Mouse (Mus musculus): ENCODE results near the gene Ddr1. TPM values are rescaled to one million over a fixed set of nuclear protein-coding genes. Genes with fewer than 3 reads are reported as not detected.

Gene Ddr1
- polyA plus RNA-seq, 1 experiment from 2014 or later, result 153 TPM

GRCm38 (mm10) chr17:35717080-35717479 is 12.7 kb upstream of the Ddr1 start:
- H3K27ac ChIP-seq, result no peak overlapping the region
- WGBS, result 87% methylated on average over 6 of the region's 6 CpGs
- no peak for ATAC-seq
- H3K4me2 ChIP-seq, result no peak overlapping the region
- peaks cover 23% of the 10 kb centered on the region for H3K4me1 ChIP-seq
- H3K9me3 ChIP-seq (replicated peaks), result no peaks in the 10 kb centered on the region
- H3K36me3 ChIP-seq (ENCODE audit: poor library complexity, severe bottlenecking), result no peaks in the 10 kb centered on the region
- no peak overlapping the region for H3K9ac ChIP-seq
- no peak overlapping the region for H3K4me3 ChIP-seq
- no peaks in the 10 kb centered on the region for H3K27me3 ChIP-seq

DNA sequence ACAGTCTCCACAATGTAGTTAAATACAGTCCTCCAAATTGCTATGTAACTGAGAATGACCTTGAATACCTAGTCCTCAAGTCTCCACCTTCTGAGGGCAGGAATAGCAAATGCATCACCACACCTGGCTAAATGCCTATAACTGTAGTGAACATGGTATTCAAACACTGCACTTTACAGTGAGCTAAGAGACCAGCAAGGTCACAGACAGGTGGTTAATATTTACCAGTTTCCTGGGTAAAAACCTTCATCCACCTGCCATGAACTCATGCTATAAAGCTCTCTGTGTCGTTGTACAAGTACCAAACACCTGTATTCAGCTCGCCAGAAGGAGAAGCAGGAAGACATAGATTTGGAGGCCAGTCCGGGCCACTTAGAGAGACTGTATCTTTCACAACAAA is 11.7 kb upstream of the Ddr1 start:
- WGBS, result 90% methylated on average over 3 of the region's 3 CpGs
- H3K4me2 ChIP-seq, result no peak overlapping the region
- no peaks in the 10 kb centered on the region for H3K9me3 ChIP-seq (replicated peaks)
- no peak overlapping the region for H3K9ac ChIP-seq
- ATAC-seq, result no peak
- no peaks in the 10 kb centered on the region for H3K36me3 ChIP-seq (ENCODE audit: poor library complexity, severe bottlenecking)
- H3K27ac ChIP-seq, result no peak overlapping the region
- no peaks in the 10 kb centered on the region for H3K27me3 ChIP-seq
- H3K4me3 ChIP-seq, result no peak overlapping the region
- peaks cover 33% of the 10 kb centered on the region for H3K4me1 ChIP-seq

DNA sequence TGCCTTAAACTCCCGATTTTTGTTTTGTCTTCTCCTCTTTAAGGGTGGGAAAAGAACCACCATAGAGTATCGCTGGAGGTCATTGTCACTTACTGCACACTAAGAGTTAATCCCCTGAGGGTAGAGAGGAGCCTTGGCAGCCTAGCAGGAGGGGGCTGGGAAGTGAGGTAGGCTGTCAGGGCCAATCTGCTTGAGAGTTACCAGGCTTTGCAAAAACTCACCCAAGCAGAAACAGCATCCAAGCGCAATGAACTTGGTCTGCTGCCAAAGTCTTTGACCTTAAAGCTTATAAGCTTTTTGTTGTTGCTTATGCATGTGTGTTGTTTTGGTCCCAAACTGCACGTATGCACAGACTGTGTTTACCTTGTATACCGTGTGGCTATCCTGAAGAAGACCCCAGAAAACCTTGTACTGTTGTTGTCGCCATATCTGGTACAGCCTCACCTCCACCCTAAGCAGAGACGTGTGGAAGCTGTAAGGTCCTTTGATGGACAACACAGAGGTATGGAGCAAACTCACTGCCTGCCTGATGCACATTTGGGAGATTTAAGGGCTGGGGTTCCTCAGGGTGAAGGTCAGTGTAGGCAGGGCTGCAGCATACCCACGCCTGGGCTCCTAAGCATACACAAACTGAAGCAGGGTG is 6.4 kb upstream of the Ddr1 start:
- H3K27me3 ChIP-seq, result no peaks in the 10 kb centered on the region
- H3K9me3 ChIP-seq (replicated peaks), result no peaks in the 10 kb centered on the region
- H3K4me3 ChIP-seq, result no peak overlapping the region
- no peaks in the 10 kb centered on the region for H3K36me3 ChIP-seq (ENCODE audit: poor library complexity, severe bottlenecking)
- peak overlapping the region; percentile 45 for H3K4me2 ChIP-seq
- WGBS, result 9% methylated on average over 8 of the region's 8 CpGs
- peak overlapping the region; percentile 34; the same call in 1 of the 2 replicates for H3K9ac ChIP-seq
- peak; percentile 92 for ATAC-seq
- peaks cover 35% of the 10 kb centered on the region for H3K4me1 ChIP-seq
- H3K27ac ChIP-seq, result peak overlapping the region; percentile 89

GRCm38 (mm10) chr17:35708611-35709010 is 4.2 kb upstream of the Ddr1 start:
- ATAC-seq, result no peak
- H3K4me1 ChIP-seq, result peaks cover 55% of the 10 kb centered on the region
- no peaks in the 10 kb centered on the region for H3K36me3 ChIP-seq (ENCODE audit: poor library complexity, severe bottlenecking)
- WGBS, result 79% methylated on average over 2 of the region's 2 CpGs
- no peaks in the 10 kb centered on the region for H3K9me3 ChIP-seq (replicated peaks)
- no peak overlapping the region for H3K9ac ChIP-seq
- H3K4me3 ChIP-seq, result no peak overlapping the region
- H3K27ac ChIP-seq, result no peak overlapping the region
- H3K4me2 ChIP-seq, result no peak overlapping the region
- H3K27me3 ChIP-seq, result no peaks in the 10 kb centered on the region

- no peaks in the 10 kb centered on the region for H3K9me3 ChIP-seq (replicated peaks)
- no peak overlapping the region for H3K27ac ChIP-seq
- ATAC-seq, result no peak
- H3K9ac ChIP-seq, result no peak overlapping the region
- H3K4me3 ChIP-seq, result no peak overlapping the region
- WGBS, result 58% methylated on average over 7 of the region's 7 CpGs
- no peaks in the 10 kb centered on the region for H3K36me3 ChIP-seq (ENCODE audit: poor library complexity, severe bottlenecking)
- no peaks in the 10 kb centered on the region for H3K27me3 ChIP-seq
- no peak overlapping the region for H3K4me2 ChIP-seq
- peaks cover 56% of the 10 kb centered on the region for H3K4me1 ChIP-seq
Observed at GRCm38 (mm10) chr17:35707929-35708328, 3.5 kb upstream of the Ddr1 start.

DNA sequence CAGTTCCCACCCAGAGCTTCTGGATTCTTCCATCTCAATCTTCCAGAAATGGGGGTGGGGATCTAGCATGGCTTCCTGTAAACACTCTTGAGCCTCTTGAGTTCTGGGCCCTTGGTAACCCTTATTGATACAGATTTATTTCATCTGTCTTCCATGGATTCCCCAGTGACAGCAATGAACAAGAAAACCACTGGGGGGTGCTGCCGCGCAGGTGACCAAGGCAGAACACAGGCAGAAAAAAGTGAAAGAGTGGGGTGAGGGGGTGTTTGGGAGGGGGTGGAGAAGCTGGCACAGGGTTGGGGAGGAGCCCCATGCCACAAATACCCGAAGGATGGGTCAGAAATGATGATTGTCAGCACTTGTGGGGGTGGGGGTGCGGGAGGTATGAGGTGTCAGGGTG is 1.4 kb upstream of the Ddr1 start:
- H3K27me3 ChIP-seq, result no peaks in the 10 kb centered on the region
- peak overlapping the region; percentile 99 for H3K27ac ChIP-seq
- H3K9me3 ChIP-seq (replicated peaks), result no peaks in the 10 kb centered on the region
- no peak overlapping the region for H3K4me3 ChIP-seq
- H3K36me3 ChIP-seq (ENCODE audit: poor library complexity, severe bottlenecking), result no peaks in the 10 kb centered on the region
- H3K9ac ChIP-seq, result no peak overlapping the region
- no peak overlapping the region for H3K4me2 ChIP-seq
- WGBS, result 22% methylated on average over 4 of the region's 4 CpGs
- ATAC-seq, result no peak
- H3K4me1 ChIP-seq, result peaks cover 56% of the 10 kb centered on the region

GRCm38 (mm10) chr17:35703751-35704271 is 610 bp downstream of the Ddr1 start:
- Histone ChIP-seq H3K9me3 (replicated peaks) (no peaks in the 10 kb centered on the region), H3K4me2 (peak overlapping the region; percentile 88), H3K27me3 (no peaks in the 10 kb centered on the region), H3K4me3 (peak overlapping the region; percentile 79), H3K36me3 (ENCODE audit: poor library complexity, severe bottlenecking) (no peaks in the 10 kb centered on the region; the same call in 1 of the 2 replicates), H3K4me1 (peaks cover 59% of the 10 kb centered on the region), H3K9ac (peak overlapping the region; percentile 93), H3K27ac (peak overlapping the region; percentile 99)
- under 1% methylated on average over 13 of the region's 14 CpGs for WGBS
- peak; percentile 70 for ATAC-seq

DNA sequence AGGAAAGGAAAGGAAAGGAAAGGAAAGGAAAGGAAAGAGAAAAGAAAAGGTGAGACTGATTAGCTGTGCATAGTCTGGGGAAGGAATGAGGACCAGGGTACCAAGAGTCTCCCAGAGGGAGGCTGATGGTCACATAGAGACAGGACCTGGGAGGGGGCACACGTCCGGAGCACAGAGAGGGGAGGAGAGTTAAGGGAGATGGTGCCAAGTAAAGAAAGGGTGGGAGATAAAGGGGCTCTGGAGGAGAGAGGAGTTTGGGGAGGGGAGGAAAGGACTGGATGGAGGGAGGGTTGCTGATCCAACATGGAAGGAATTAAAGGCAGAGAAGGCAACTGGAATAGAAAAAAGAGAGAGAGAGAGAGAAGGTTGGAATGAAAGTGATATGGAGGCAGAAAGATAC is 1.4 kb downstream of the Ddr1 start:
- peak overlapping the region; percentile 88 for H3K4me2 ChIP-seq
- H3K4me1 ChIP-seq, result peaks cover 65% of the 10 kb centered on the region
- ATAC-seq, result no peak
- peak overlapping the region; percentile 79 for H3K4me3 ChIP-seq
- peak overlapping the region; percentile 99 for H3K27ac ChIP-seq
- WGBS, result 0% methylated on average over 2 of the region's 2 CpGs
- no peaks in the 10 kb centered on the region; the same call in 1 of the 2 replicates for H3K36me3 ChIP-seq (ENCODE audit: poor library complexity, severe bottlenecking)
- peak overlapping the region; percentile 97 for H3K9ac ChIP-seq
- H3K27me3 ChIP-seq, result no peaks in the 10 kb centered on the region
- no peaks in the 10 kb centered on the region for H3K9me3 ChIP-seq (replicated peaks)

DNA sequence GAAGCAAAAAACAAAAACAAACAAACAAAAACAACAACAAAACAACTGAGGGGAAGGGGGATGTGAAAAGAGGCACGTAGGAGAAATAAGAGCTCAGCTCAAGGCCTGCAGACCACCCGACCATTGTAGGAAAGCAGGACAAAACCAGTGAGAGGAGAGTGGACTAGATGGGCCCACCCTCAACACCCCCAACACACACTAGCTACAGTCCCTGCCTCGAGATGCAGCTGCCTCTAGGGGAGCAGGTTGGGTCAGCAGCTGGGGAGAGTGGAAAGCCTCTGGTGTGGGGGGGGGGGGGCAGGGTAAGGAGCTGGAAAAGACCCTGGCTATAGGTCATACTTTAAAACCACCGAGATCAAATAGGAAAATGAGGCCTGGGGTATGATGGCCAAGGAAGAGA is 1.8 kb downstream of the Ddr1 start:
- Histone ChIP-seq H3K9ac (peak overlapping the region; percentile 97), H3K9me3 (replicated peaks) (no peaks in the 10 kb centered on the region), H3K4me1 (peaks cover 67% of the 10 kb centered on the region), H3K4me3 (peak overlapping the region; percentile 79), H3K36me3 (ENCODE audit: poor library complexity, severe bottlenecking) (no peaks in the 10 kb centered on the region; the same call in 1 of the 2 replicates), H3K27me3 (no peaks in the 10 kb centered on the region), H3K27ac (peak overlapping the region; percentile 99), H3K4me2 (peak overlapping the region; percentile 88)
- WGBS, result 2% methylated on average over 4 of the region's 4 CpGs
- ATAC-seq, result no peak

DNA sequence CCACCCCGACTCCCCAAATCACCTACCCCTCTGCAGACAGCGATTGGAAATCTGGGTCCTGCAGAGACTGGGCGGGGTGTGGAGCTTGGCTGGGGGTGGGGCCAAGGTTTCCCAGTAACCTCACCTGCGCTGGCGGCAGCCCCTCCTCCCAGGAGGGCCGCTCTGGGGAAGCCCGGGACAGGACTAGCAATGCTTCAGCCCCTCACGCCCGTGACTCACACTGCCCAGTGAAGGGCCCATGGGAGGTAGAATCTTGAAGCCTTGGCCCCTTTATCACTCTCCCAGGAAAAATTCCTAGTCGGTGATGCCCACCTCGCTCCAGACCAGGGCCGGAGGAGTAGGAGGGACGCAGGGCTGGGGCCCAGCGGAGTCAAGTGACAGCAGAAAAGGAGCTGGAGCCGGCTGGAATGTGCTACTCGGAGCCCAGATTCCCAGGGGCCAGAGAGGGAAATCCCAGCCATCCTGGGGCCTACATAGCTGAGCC is 2.4 kb downstream of the Ddr1 start:
- Histone ChIP-seq H3K9ac (peak overlapping the region; percentile 97), H3K27ac (peak overlapping the region; percentile 99), H3K4me3 (peak overlapping the region; percentile 79), H3K4me1 (peaks cover 73% of the 10 kb centered on the region), H3K36me3 (ENCODE audit: poor library complexity, severe bottlenecking) (no peaks in the 10 kb centered on the region; the same call in 1 of the 2 replicates), H3K27me3 (no peaks in the 10 kb centered on the region), H3K9me3 (replicated peaks) (no peaks in the 10 kb centered on the region), H3K4me2 (peak overlapping the region; percentile 88)
- no peak for ATAC-seq
- WGBS, result 1% methylated on average over 16 of the region's 16 CpGs

DNA sequence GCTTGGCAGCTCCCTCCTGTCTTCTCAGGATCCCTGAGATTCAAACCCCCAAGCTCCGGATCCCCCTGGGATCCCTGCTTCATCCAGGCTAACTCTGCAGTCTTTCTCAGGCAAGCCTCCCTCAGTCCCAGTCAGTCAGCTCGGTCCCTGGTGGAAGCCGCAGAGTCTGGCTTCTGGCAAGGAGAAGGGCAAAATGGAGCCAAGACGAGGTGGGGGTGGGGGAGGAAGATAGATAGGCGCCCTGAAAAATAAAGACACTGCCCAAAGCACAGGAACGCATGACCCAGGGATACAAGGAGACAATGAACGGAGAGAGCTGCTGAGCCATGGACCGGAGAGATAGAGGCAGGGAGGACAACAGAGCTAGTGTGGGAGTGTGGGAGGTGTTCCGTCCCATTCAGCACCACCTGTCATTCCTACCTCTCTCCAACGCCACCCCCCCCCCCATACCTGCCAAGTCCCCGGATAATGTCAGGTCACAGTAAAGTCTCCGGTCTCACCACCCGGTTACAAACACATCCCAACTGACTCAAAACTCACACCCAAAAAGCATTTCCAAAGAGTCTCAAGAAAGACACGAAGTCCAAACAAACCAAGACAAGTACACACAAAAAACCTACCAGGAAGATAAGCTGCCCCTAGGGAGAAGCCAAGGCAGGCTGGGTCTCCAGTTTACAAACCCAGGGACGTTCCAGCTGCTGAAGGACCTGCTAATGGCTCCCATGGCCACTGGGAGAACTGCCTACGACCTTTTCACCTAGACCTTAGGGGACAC is 3.0 kb downstream of the Ddr1 start:
- peak overlapping the region; percentile 79 for H3K4me3 ChIP-seq
- H3K4me1 ChIP-seq, result peaks cover 78% of the 10 kb centered on the region
- H3K27me3 ChIP-seq, result no peaks in the 10 kb centered on the region
- H3K9me3 ChIP-seq (replicated peaks), result no peaks in the 10 kb centered on the region
- peak overlapping the region; percentile 99 for H3K27ac ChIP-seq
- no peak for ATAC-seq
- H3K36me3 ChIP-seq (ENCODE audit: poor library complexity, severe bottlenecking), result no peaks in the 10 kb centered on the region; the same call in 1 of the 2 replicates
- under 1% methylated on average over 16 of the region's 16 CpGs for WGBS
- peak overlapping the region; percentile 88 for H3K4me2 ChIP-seq
- peak overlapping the region; percentile 97 for H3K9ac ChIP-seq

- no peaks in the 10 kb centered on the region for H3K27me3 ChIP-seq
- H3K4me1 ChIP-seq, result peaks cover 72% of the 10 kb centered on the region
- H3K4me2 ChIP-seq, result peak overlapping the region; percentile 88
- peaks cover 7% of the 10 kb centered on the region for H3K36me3 ChIP-seq (ENCODE audit: poor library complexity, severe bottlenecking)
- H3K9ac ChIP-seq, result peak overlapping the region; percentile 97
- 0% methylated on average over 27 of the region's 66 CpGs for WGBS
- ATAC-seq, result peak; percentile 62
- H3K4me3 ChIP-seq, result peak overlapping the region; percentile 79
- H3K27ac ChIP-seq, result peak overlapping the region; percentile 99
- H3K9me3 ChIP-seq (replicated peaks), result peaks cover 3% of the 10 kb centered on the region
Observed at GRCm38 (mm10) chr17:35700371-35700961, 4.0 kb downstream of the Ddr1 start.

All from forebrain, embryonic 13.5 days (tissue).